Mouse (Mus musculus) lung, postnatal 0 days (tissue): ENCODE results near the gene Ctxn2. TPM values are rescaled to one million over a fixed set of nuclear protein-coding genes. Genes with fewer than 3 reads are reported as not detected.

Experiments
- ATAC-seq: fragments of 200-750 bp; cut with Nextera tagmentation; 2 replicates; pipeline ENCODE4 v1.8.0; 2017; ENCODE audit warnings: moderate library complexity
- DNase-seq: peaks from one replicate; pipeline ENCODE4 v3.0.0-alpha.2; 2016; ENCODE audit warnings: low spot score
- H3K27ac ChIP-seq: fragments of 300-500 bp; sonication (generic); 2 replicates; pipeline ENCODE4 v1.5.1; 2014; ENCODE audit warnings: antibody characterized with exemption, mild to moderate bottlenecking, low read length, mixed read lengths
- H3K27me3 ChIP-seq: fragments of 300-500 bp; sonication (generic); replicated peaks from 2 replicates; pipeline ENCODE4 v1.6.1; 2014; ENCODE audit warnings: low read length, mixed read lengths; ENCODE audit not compliant: insufficient read depth
- H3K36me3 ChIP-seq: fragments of 300-500 bp; sonication (generic); 2 replicates; pipeline ENCODE4 v1.6.1; 2014; ENCODE audit warnings: low read length, mixed read lengths; ENCODE audit not compliant: insufficient read depth
- H3K4me1 ChIP-seq: fragments of 300-500 bp; sonication (generic); 2 replicates; pipeline ENCODE4 v1.6.1; 2014; ENCODE audit warnings: antibody characterized with exemption, low read depth, low read length, mixed read lengths; ENCODE audit not compliant: insufficient read depth
- H3K4me2 ChIP-seq: fragments of 300-500 bp; sonication (generic); replicated peaks from 2 replicates; pipeline ENCODE4 v1.6.1; 2014; ENCODE audit warnings: low read depth, mild to moderate bottlenecking, low read length, moderate library complexity, mixed read lengths
- H3K4me3 ChIP-seq: fragments of 300-500 bp; sonication (generic); 2 replicates; pipeline ENCODE4 v1.5.1; 2014; ENCODE audit warnings: low read depth, low read length
- H3K9ac ChIP-seq: fragments of 300-500 bp; sonication (generic); replicated peaks from 2 replicates; pipeline ENCODE4 v1.6.1; 2014; ENCODE audit warnings: low read depth, mild to moderate bottlenecking
- H3K9me3 ChIP-seq: fragments of 300-500 bp; sonication (generic); 2 replicates; pipeline ENCODE4 v1.6.1; 2016; ENCODE audit warnings: low read length, mixed read lengths
- CTCF ChIP-seq: IDR thresholded peaks from 2 replicates; pipeline ENCODE4 v1.5.1; 2016; ENCODE audit warnings: antibody characterized with exemption, mild to moderate bottlenecking
- EP300 ChIP-seq: IDR thresholded peaks from 2 replicates; pipeline ENCODE4 v1.6.1; 2016; ENCODE audit warnings: antibody characterized with exemption, mild to moderate bottlenecking, control low read depth
- WGBS: fragments of 180-500 bp; shearing (Covaris S2); extraction: QIAGEN DNeasy Blood & Tissue Kit; methylation state at CpG from one replicate; pipeline ENCODE4 v1.1.7; 2014; 5-methylcytosine and 5-hydroxymethylcytosine counted together
- polyA plus RNA-seq: library from polyadenylated mRNA; unstranded; fragments of >200 nt; fragmentation: Nextera tagmentation; extraction: Ambion mirVana; gene quantifications from 2 replicates; pipeline ENCODE4 v1.2.1, GENCODE M21; 2015

Gene Ctxn2
- polyA plus RNA-seq, 1 experiment from 2014 or later = not detected

DNA sequence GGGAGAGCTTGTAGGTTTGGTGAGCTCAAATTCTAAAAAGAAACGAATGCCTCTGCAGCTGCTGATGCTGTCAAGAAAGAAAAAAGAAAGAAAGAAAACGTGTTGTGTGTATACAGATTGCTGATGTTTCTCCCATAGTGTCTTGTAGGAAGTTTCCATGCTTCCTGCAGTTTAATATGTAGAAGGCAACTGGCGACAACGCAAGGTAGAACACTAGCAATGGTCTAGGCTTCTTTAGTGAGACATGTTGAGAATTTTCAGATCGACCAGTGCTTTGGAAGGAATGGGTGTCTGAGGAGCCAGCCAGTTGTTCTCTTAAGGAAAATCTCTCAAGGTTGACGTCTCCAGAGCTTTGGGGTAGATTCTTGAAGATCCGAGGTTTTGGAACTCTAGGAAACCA lies 354 bp downstream of the Ctxn2 start:
- no peak for ATAC-seq
- no peak overlapping the region for H3K4me2 ChIP-seq
- H3K27ac ChIP-seq = no peak overlapping the region
- no peak for DNase-seq
- 21% methylated on average over 7 of the region's 7 CpGs for WGBS
- no peak overlapping the region for H3K9ac ChIP-seq
- H3K4me3 ChIP-seq = no peak overlapping the region
- TF ChIP-seq CTCF (no peak), EP300 (no peak)
- H3K4me1 ChIP-seq = peaks cover 5% of the 10 kb centered on the region; the same call in 1 of the 2 replicates
- H3K27me3 ChIP-seq = no peaks in the 10 kb centered on the region
- H3K9me3 ChIP-seq = no peaks in the 10 kb centered on the region
- H3K36me3 ChIP-seq = no peaks in the 10 kb centered on the region

DNA sequence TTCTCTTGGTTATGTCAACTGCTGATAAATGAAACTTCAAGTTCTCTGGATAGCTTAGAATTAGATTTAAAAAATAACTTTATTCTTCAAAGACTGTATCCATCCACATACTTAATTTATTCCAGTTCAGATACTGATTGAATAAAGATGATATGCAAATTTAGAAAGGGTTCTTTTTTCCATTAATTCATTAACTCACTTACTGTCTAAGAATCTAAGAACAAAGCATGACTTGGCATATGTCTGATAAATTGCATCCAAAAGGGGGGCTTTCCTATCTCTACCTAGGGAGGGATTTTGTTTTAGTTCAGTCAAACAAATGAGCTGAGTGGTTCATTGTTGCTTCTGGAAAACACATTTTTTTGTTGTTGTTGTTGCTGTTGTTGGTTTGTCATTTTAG lies 5.8 kb downstream of the Ctxn2 start:
- H3K4me2 ChIP-seq = no peak overlapping the region
- no peaks in the 10 kb centered on the region for H3K36me3 ChIP-seq
- no peaks in the 10 kb centered on the region for H3K27me3 ChIP-seq
- no peak overlapping the region for H3K9ac ChIP-seq
- H3K9me3 ChIP-seq = no peaks in the 10 kb centered on the region
- no peak overlapping the region for H3K27ac ChIP-seq
- TF ChIP-seq CTCF = no peak
- TF ChIP-seq EP300 = no peak
- no peak for ATAC-seq
- H3K4me1 ChIP-seq = no peaks in the 10 kb centered on the region
- no peak overlapping the region for H3K4me3 ChIP-seq
- DNase-seq = no peak

- H3K4me1 ChIP-seq = no peaks in the 10 kb centered on the region
- H3K27me3 ChIP-seq = no peaks in the 10 kb centered on the region
- H3K27ac ChIP-seq = no peak within 1 kb of the TSS
- 84% methylated on average over 6 of the region's 6 CpGs for WGBS
- no peak within 1 kb of the TSS for H3K4me2 ChIP-seq
- no peak within 1 kb of the TSS for H3K4me3 ChIP-seq
- DNase-seq (no peak), ATAC-seq (no peak)
- H3K36me3 ChIP-seq = no peaks in the 10 kb centered on the region
- no peak within 1 kb of the TSS for H3K9ac ChIP-seq
- H3K9me3 ChIP-seq = no peaks in the 10 kb centered on the region
- TF ChIP-seq EP300 (no peak), CTCF (no peak)
Measured at GRCm38 (mm10) chr2:125152388-125152787, 15.9 kb downstream of the Ctxn2 start, which contains the start of gene Slc12a1. Slc12a1 (plus strand) TSS chr2:125152505.

DNA sequence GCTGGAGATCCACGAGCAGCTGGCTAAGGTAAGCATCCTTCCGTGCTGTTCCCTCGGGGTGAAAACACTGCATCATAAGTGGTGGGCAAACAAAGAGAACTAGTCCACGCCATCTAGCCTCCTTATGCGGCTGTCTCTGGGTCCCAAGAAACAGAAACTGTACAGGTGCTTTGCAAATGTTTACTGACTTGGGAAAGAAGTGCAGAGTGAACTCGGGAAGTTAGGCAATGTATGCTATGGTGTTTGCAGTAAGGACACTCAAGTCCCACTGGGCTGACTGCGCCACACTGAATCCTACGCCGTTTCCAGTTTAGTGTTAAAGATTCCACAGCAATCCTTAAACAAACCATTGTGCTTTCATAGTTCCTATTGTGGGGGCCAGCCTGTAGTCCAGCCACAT lies 17.8 kb downstream of the Ctxn2 start:
- H3K9me3 ChIP-seq = no peaks in the 10 kb centered on the region
- no peak overlapping the region for H3K4me3 ChIP-seq
- H3K27me3 ChIP-seq = no peaks in the 10 kb centered on the region
- peak; percentile 89 for DNase-seq
- no peaks in the 10 kb centered on the region for H3K36me3 ChIP-seq
- peak overlapping the region; percentile 43; the same call in 1 of the 2 replicates for H3K27ac ChIP-seq
- TF ChIP-seq CTCF = no peak
- TF ChIP-seq EP300 = peak; percentile 23; the same call in 1 of the 2 replicates
- peak overlapping the region; percentile 8; the same call in 1 of the 2 replicates for H3K4me2 ChIP-seq
- no peak overlapping the region for H3K9ac ChIP-seq
- H3K4me1 ChIP-seq = no peaks in the 10 kb centered on the region
- WGBS = 52% methylated on average over 9 of the region's 9 CpGs
- peak; percentile 95 for ATAC-seq

DNA sequence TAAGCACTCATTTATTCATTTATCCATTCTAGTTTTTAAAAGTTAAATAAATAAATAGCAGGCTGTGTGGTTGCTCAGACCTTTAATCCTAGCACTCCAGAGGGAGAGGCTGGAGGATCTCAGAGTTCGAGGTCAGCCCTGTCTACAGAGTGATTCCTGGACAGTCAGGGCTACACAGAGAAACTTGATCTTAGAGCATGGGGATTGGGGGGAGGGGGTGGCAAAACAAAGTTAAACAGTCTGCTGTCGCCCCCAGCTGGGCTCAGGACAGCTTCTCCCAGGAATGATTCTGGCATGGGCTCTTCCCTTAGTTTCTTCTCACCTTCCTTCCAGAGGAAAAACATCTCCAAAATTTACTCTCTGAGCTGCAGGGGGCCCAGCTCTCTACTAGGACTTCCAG lies 19.0 kb downstream of the Ctxn2 start:
- TF ChIP-seq CTCF (no peak), EP300 (no peak)
- ATAC-seq (no peak), DNase-seq (no peak)
- Histone ChIP-seq H3K4me2 (no peak overlapping the region), H3K9me3 (no peaks in the 10 kb centered on the region), H3K4me3 (no peak overlapping the region), H3K36me3 (no peaks in the 10 kb centered on the region), H3K27me3 (no peaks in the 10 kb centered on the region), H3K9ac (no peak overlapping the region), H3K4me1 (no peaks in the 10 kb centered on the region), H3K27ac (peak overlapping the region; percentile 26; the same call in 1 of the 2 replicates)
- 7% methylated on average over 2 of the region's 2 CpGs for WGBS

- no peaks in the 10 kb centered on the region for H3K36me3 ChIP-seq
- no peak for TF ChIP-seq CTCF
- no peak for TF ChIP-seq EP300
- H3K4me1 ChIP-seq = no peaks in the 10 kb centered on the region
- WGBS = 70% methylated on average over 4 of the region's 4 CpGs
- H3K9ac ChIP-seq = no peak overlapping the region
- H3K27me3 ChIP-seq = no peaks in the 10 kb centered on the region
- ATAC-seq (no peak), DNase-seq (no peak)
- H3K9me3 ChIP-seq = no peaks in the 10 kb centered on the region
- H3K27ac ChIP-seq = no peak overlapping the region
- no peak overlapping the region for H3K4me2 ChIP-seq
- H3K4me3 ChIP-seq = no peak overlapping the region
Measured at GRCm38 (mm10) chr2:125162012-125162470, 25.5 kb downstream of the Ctxn2 start.

DNA sequence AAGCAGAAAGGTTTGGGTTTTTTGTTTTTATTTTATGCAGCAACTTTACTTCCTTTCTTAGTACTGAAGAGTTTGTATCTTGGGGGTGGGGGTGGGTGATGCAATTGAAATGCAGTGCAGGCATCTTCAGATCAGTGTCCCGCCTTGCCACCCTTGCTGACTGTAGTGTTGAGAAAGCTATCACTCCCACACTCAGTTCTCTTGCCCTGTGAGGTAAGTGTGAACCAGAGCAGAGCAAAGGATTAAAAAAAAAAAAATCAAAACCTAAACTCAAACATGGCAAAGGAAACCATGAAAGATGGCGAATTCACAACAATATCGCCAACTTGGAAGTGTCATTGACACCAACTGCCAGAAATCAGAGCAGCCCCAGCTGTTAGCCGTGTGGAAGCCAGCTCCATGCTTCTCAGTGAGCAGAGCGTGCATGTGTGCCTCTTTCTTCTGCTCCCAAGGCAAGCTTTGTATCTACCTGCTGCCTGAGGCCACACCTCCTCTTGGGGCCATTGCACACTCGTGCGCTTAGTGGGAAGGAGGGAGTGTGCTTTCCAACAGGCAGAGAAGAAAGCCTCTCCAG lies 41.8 kb downstream of the Ctxn2 start:
- Histone ChIP-seq H3K9ac (no peak overlapping the region), H3K4me1 (no peaks in the 10 kb centered on the region), H3K9me3 (no peaks in the 10 kb centered on the region), H3K27me3 (no peaks in the 10 kb centered on the region), H3K4me2 (no peak overlapping the region), H3K36me3 (no peaks in the 10 kb centered on the region), H3K27ac (no peak overlapping the region), H3K4me3 (no peak overlapping the region)
- no peak for DNase-seq
- ATAC-seq = no peak
- no peak for TF ChIP-seq CTCF
- no peak for TF ChIP-seq EP300
- 64% methylated on average over 7 of the region's 7 CpGs for WGBS
